Mouse (Mus musculus) left cerebral cortex, adult 8-10 months (tissue): ENCODE measurements at regions not wholly inside any gene's neighbourhood (a gene's known extent, or its start where the extent isn't known, plus 50 kb on each side); places are given as distances from the start of the nearest gene placed in this dataset.

Experiments used
- DNase-seq, 2 experiments: peaks; one replicate each; pipeline ENCODE4 v3.0.0; 2022; ENCODE audit warnings: low spot score in 2 of 2

DNA sequence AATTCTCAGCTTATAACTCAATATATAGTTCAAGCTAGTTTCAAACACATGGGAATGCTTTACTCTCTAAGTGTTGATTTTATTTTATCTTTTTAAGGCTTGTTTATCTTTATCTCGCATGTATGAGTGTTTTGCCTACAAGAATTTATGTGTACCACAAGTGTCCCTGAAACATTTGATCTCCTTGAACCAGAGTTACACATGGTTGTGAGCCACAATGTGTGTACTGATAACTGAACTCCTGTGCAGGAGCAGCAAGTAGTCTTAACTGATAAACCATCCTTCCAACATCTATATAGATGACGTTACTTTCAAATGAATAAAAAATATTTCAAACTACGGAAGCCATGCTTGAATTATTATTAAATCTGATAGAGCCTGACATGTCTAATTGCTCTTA is 104.5 kb downstream of the Pabpc4l start:
- no peak for DNase-seq

GRCm38 (mm10) chr3:46340648-46341280 is 107.3 kb downstream of the Pabpc4l start:
- DNase-seq, result no peak

GRCm38 (mm10) chr3:46334519-46334918 is 113.5 kb downstream of the Pabpc4l start:
- DNase-seq, result no peak

DNA sequence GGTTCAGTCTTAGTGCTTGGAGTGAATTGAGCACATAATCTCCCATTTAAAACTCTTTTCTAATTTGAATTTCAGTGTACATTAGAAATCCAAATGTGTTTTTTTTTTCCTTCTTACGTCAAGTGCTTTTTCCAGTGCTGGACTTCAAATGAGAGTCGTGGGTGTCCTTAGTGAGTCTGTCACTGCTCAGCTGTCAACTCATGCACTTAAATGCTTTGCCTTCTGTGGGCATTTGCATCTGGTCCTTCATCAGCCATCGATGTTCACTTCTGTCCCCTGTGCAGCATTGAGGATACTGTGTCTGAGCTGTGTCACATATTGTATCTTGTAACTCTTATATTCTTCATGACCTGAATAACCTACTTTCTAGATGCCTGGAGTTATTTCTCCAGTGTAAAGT is 123.1 kb downstream of the Pabpc4l start:
- DNase-seq, result peak in 1 of 2 experiments; percentile 7
